Mouse (Mus musculus) olfactory bulb, adult 2 months (tissue): ENCODE measurements at regions not wholly inside any gene's neighbourhood (a gene's known extent, or its start where the extent isn't known, plus 50 kb on each side); places are given as distances from the start of the nearest gene placed in this dataset.

Experiments
- CTCF ChIP-seq: fragments of 200-500 bp; IDR thresholded peaks from 2 replicates; pipeline ENCODE4 v1.5.1; 2012; ENCODE audit warnings: low read depth, mild to moderate bottlenecking, low read length, moderate library complexity; ENCODE audit not compliant: insufficient read depth
- POLR2A ChIP-seq: fragments of 200-500 bp; IDR thresholded peaks from 2 replicates; pipeline ENCODE4 v1.6.1; 2012; ENCODE audit warnings: mild to moderate bottlenecking, low read depth, low read length, moderate library complexity; ENCODE audit not compliant: insufficient read depth

- TF ChIP-seq CTCF (no peak), POLR2A (no peak)
Observed at GRCm38 (mm10) chr3:14989635-14990034, 103.6 kb downstream of the Car2 start.
